Mouse (Mus musculus) stomach, postnatal 0 days (tissue): ENCODE measurements around the gene Sstr4.

ENCODE experiments used
- CTCF ChIP-seq: IDR thresholded peaks from 2 replicates; pipeline ENCODE4 v1.5.1; 2016; ENCODE audit warnings: antibody characterized with exemption, low read depth, mild to moderate bottlenecking, moderate library complexity
- EP300 ChIP-seq: optimal IDR thresholded peaks from 2 replicates; pipeline ENCODE3; 2016; ENCODE audit warnings: antibody characterized with exemption

DNA sequence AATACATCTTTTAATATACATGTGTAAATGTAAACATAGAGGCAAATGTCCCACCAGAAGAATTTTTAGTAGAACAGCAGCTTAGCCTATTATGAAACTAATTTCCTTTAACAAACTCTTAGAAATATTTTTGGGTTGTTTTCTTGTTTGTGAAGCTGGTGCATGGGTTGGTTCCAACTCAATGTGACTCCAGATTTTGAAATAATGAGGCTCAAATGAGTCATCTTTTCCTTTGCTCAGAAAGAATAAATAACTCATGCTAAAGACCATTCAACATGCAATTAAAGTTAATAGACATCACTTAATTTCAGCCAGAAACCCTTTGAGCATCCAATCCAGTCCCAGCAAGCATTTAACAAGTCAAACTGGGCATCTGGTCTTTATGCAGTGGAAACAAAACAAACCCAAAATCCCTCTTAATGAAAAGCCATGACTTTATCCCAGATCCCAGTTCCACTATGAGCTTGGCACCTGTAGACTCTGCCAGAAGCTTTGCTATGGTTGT lies 33.9 kb downstream of the Sstr4 start:
- TF ChIP-seq CTCF = no peak
- TF ChIP-seq EP300 = no peak
